Mouse (Mus musculus): ENCODE data around the gene Mfsd7a.

DNA sequence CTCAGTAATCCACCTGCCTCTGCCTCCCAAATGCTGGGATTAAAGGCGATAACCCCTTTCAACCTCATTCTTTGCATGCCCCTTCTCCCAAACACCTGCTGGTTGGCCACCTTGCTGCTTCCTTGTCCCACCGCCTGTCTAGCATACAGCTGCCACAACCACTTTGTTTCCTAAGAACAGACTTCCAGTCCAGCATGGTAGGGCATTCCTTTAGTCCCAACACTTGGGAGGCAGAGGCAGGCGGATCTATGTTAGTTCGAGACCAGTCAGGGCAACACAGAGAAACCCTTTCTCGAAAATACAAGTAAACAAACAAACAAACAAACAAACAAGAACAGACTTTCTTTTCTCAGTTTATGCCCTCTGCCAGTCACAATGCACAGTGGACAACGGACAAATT lies 11.8 kb upstream of the Mfsd7a start:
- TF ChIP-seq POLR2A (IDR thresholded peaks at IDR 0.05; ENCODE audit: low read depth, low read length) (no peak), CTCF (IDR thresholded peaks at IDR 0.05; ENCODE audit: extremely low read depth, insufficient read length, insufficient replicate concordance, low read depth, low read length) (no peak)

Data from small intestine, adult 2 months (tissue).